Mouse (Mus musculus) erythroblast, embryonic 14.5 days (primary cell): ENCODE data around the gene Nudt22.

Source experiments
- GATA1 ChIP-seq: IDR thresholded peaks from 2 replicates; pipeline ENCODE4 v1.6.1; 2012; ENCODE audit warnings: low read length, inconsistent platforms, mixed read lengths
- TAL1 ChIP-seq: IDR thresholded peaks from 3 replicates; pipeline ENCODE4 v1.6.1; 2012; ENCODE audit warnings: low read length, inconsistent platforms, mixed read lengths

GRCm38 (mm10) chr19:6969665-6970381 is 26.1 kb downstream of the Nudt22 start:
- TF ChIP-seq TAL1 (no peak), GATA1 (no peak)
